Mouse (Mus musculus) C2C12 (cell line): ENCODE measurements around the gene Rtp4. TPM values are rescaled to one million over a fixed set of nuclear protein-coding genes. Genes with fewer than 3 reads are reported as not detected.
A peak's percentile ranks its signal among the peaks of the same experiment; 100 is the strongest.

ENCODE experiments used
- H3K27me3 ChIP-seq: one replicate; pipeline ENCODE4 v1.6.1; 2011; ENCODE audit not compliant: control insufficient read depth, insufficient read depth, insufficient read length
- H3K36me3 ChIP-seq: one replicate; pipeline ENCODE4 v1.6.1; 2011; ENCODE audit not compliant: control insufficient read depth, insufficient read depth
- H3K4me3 ChIP-seq: one replicate; pipeline ENCODE4 v1.5.1; 2011; ENCODE audit warnings: mild to moderate bottlenecking, control low read depth; ENCODE audit not compliant: poor library complexity, insufficient read depth, severe bottlenecking
- H3K79me2 ChIP-seq: one replicate; pipeline ENCODE4 v1.6.1; 2011; ENCODE audit not compliant: control insufficient read depth, insufficient read depth
- H3K79me3 ChIP-seq: one replicate; pipeline ENCODE4 v1.6.1; 2011; ENCODE audit warnings: low read depth, control low read depth
- H3ac ChIP-seq: one replicate; pipeline ENCODE3; 2011; ENCODE audit warnings: low read depth; ENCODE audit not compliant: control insufficient read depth, insufficient read length
- CEBPB ChIP-seq: IDR thresholded peaks from one replicate; pipeline ENCODE4 v1.6.1; 2011; ENCODE audit warnings: low read depth, mild to moderate bottlenecking, control low read depth, moderate library complexity
- CTCF ChIP-seq: IDR thresholded peaks from one replicate; pipeline ENCODE4 v1.5.1; 2011; ENCODE audit not compliant: control insufficient read depth, insufficient read depth, insufficient read length
- FOSL1 ChIP-seq: IDR thresholded peaks from one replicate; pipeline ENCODE4 v1.8.0; 2011; ENCODE audit warnings: mild to moderate bottlenecking, low read length; ENCODE audit not compliant: poor library complexity, insufficient read depth, severe bottlenecking
- MAX ChIP-seq: IDR thresholded peaks from one replicate; pipeline ENCODE4 v1.6.1; 2011; ENCODE audit warnings: mild to moderate bottlenecking, control low read depth
- MYOD1 ChIP-seq: IDR thresholded peaks from one replicate; pipeline ENCODE4 v1.6.1; 2011; ENCODE audit warnings: low read depth; ENCODE audit not compliant: control insufficient read depth, insufficient read length
- MYOG ChIP-seq: IDR thresholded peaks from one replicate; pipeline ENCODE4 v1.6.1; 2011; ENCODE audit not compliant: control insufficient read depth, insufficient read length; ENCODE audit errors: extremely low read depth
- USF1 ChIP-seq: IDR thresholded peaks from one replicate; pipeline ENCODE4 v1.6.1; 2011; ENCODE audit warnings: low read depth, mild to moderate bottlenecking, control low read depth, moderate library complexity
- long read RNA-seq, 2 experiments: library from polyadenylated mRNA; unstranded; transcript quantifications; one replicate each; pipeline ENCODE4 v2.0.0; 2019 to 2020
- polyA plus RNA-seq: library from polyadenylated mRNA; unstranded; fragments of >200 nt; fragmentation: generic; extraction: Trizol; gene quantifications from one replicate; pipeline ENCODE4 v1.2.1, GENCODE M21; 2012; ENCODE audit warnings: missing spikeins

Gene Rtp4
- polyA plus RNA-seq: 0.69 TPM
- long read RNA-seq, experiment 1, partial matches to known transcripts: 0 of 4 reads
- long read RNA-seq, experiment 1, other reads (novel, unspliced or antisense): 4 of 4 reads
- long read RNA-seq, experiment 2, partial matches to known transcripts: 0 of 7 reads
- long read RNA-seq, experiment 2, other reads (novel, unspliced or antisense): 7 of 7 reads

GRCm38 (mm10) chr16:23520235-23520871, at the start of gene Rtp4, which contains the start of gene Masp1:
Gene Rtp4, plus strand, starts transcription at chr16:23520291.
Gene Masp1, minus strand, starts transcription at chr16:23520815.
- Histone ChIP-seq H3K79me2 (no peaks in the 10 kb centered on the region), H3ac (peak within 1 kb of the TSS; percentile 95), H3K4me3 (peak within 1 kb of the TSS; percentile 38), H3K36me3 (no peaks in the 10 kb centered on the region), H3K79me3 (peaks cover 1% of the 10 kb centered on the region), H3K27me3 (no peaks in the 10 kb centered on the region)
- no peak for TF ChIP-seq CTCF
- no peak for TF ChIP-seq MYOD1
- no peak for TF ChIP-seq USF1
- TF ChIP-seq MAX: no peak
- TF ChIP-seq MYOG: no peak
- TF ChIP-seq FOSL1: no peak
- TF ChIP-seq CEBPB: no peak

- H3K27me3 ChIP-seq: no peaks in the 10 kb centered on the region
- H3ac ChIP-seq: no peak overlapping the region
- no peaks in the 10 kb centered on the region for H3K79me3 ChIP-seq
- TF ChIP-seq MAX (no peak), CTCF (no peak), FOSL1 (no peak), MYOD1 (no peak), MYOG (no peak), CEBPB (no peak), USF1 (no peak)
- H3K36me3 ChIP-seq: peaks cover 7% of the 10 kb centered on the region
- H3K79me2 ChIP-seq: no peaks in the 10 kb centered on the region
- no peak overlapping the region for H3K4me3 ChIP-seq
Measured at GRCm38 (mm10) chr16:23471551-23471950, 48.5 kb upstream of the Rtp4 start.

GRCm38 (mm10) chr16:23472046-23472445, 48.0 kb upstream of the Rtp4 start:
- H3K27me3 ChIP-seq: no peaks in the 10 kb centered on the region
- TF ChIP-seq MYOG: no peak
- TF ChIP-seq CTCF: no peak
- TF ChIP-seq MAX: no peak
- no peak for TF ChIP-seq MYOD1
- TF ChIP-seq CEBPB: no peak
- no peak for TF ChIP-seq FOSL1
- no peak for TF ChIP-seq USF1
- no peak overlapping the region for H3ac ChIP-seq
- H3K79me2 ChIP-seq: no peaks in the 10 kb centered on the region
- no peak overlapping the region for H3K4me3 ChIP-seq
- H3K36me3 ChIP-seq: peaks cover 7% of the 10 kb centered on the region
- no peaks in the 10 kb centered on the region for H3K79me3 ChIP-seq

- no peaks in the 10 kb centered on the region for H3K79me2 ChIP-seq
- TF ChIP-seq MYOG (no peak), CEBPB (no peak), CTCF (no peak), USF1 (no peak), FOSL1 (no peak), MYOD1 (no peak), MAX (no peak)
- H3ac ChIP-seq: no peak overlapping the region
- no peaks in the 10 kb centered on the region for H3K27me3 ChIP-seq
- H3K36me3 ChIP-seq: peaks cover 7% of the 10 kb centered on the region
- no peaks in the 10 kb centered on the region for H3K79me3 ChIP-seq
- H3K4me3 ChIP-seq: no peak overlapping the region
Measured at GRCm38 (mm10) chr16:23475651-23476050, 44.4 kb upstream of the Rtp4 start.

GRCm38 (mm10) chr16:23476598-23476997, 43.5 kb upstream of the Rtp4 start:
- no peak overlapping the region for H3ac ChIP-seq
- H3K36me3 ChIP-seq: no peaks in the 10 kb centered on the region
- no peaks in the 10 kb centered on the region for H3K79me2 ChIP-seq
- TF ChIP-seq MAX: no peak
- TF ChIP-seq CTCF: no peak
- no peak for TF ChIP-seq USF1
- TF ChIP-seq MYOD1: no peak
- peak; percentile 9 for TF ChIP-seq CEBPB
- TF ChIP-seq FOSL1: no peak
- TF ChIP-seq MYOG: no peak
- H3K4me3 ChIP-seq: no peak overlapping the region
- H3K79me3 ChIP-seq: no peaks in the 10 kb centered on the region
- no peaks in the 10 kb centered on the region for H3K27me3 ChIP-seq
